Mouse (Mus musculus): ENCODE results near the gene Ptprd. TPM values are rescaled to one million over a fixed set of nuclear protein-coding genes. Genes with fewer than 3 reads are reported as not detected.

Ptprd gene
- total and polyA plus RNA-seq, 2 experiments from 2014 or later, result 5.6 to 23.3 TPM

GRCm38 (mm10) chr4:76409159-76409558 is 1802.6 kb downstream of the Ptprd start:
- Histone ChIP-seq H3K9me3 (replicated peaks; ENCODE audit: control insufficient read depth, low read length) (no peaks in the 10 kb centered on the region), H3K4me2 (ENCODE audit: low read depth, low read length) (no peak overlapping the region), H3K4me3 (ENCODE audit: low read depth, low read length) (no peak overlapping the region), H3K27ac (ENCODE audit: low read depth) (no peak overlapping the region), H3K27me3 (ENCODE audit: control insufficient read depth, insufficient read depth, low read length) (no peaks in the 10 kb centered on the region), H3K4me1 (ENCODE audit: control insufficient read depth, insufficient read depth) (no peaks in the 10 kb centered on the region), H3K9ac (replicated peaks; ENCODE audit: low read depth, low read length) (no peak overlapping the region), H3K36me3 (replicated peaks; ENCODE audit: control insufficient read depth, insufficient read depth, low read length) (no peaks in the 10 kb centered on the region)
- DNase-seq (ENCODE audit: low spot score) (no peak), ATAC-seq (ENCODE audit: insufficient read depth, low read depth) (no peak)
- 78% methylated on average over 3 of the region's 3 CpGs for WGBS
- TF ChIP-seq CTCF (IDR thresholded peaks at IDR 0.05; ENCODE audit: low read depth), result no peak
- TF ChIP-seq EP300 (IDR thresholded peaks at IDR 0.05; ENCODE audit: low read depth), result no peak

GRCm38 (mm10) chr4:76405862-76406454 is 1805.8 kb downstream of the Ptprd start:
- no peak overlapping the region for H3K27ac ChIP-seq (ENCODE audit: low read depth)
- WGBS, result 83% methylated on average over 5 of the region's 5 CpGs
- no peaks in the 10 kb centered on the region for H3K9me3 ChIP-seq (replicated peaks; ENCODE audit: control insufficient read depth, low read length)
- H3K27me3 ChIP-seq (ENCODE audit: control insufficient read depth, insufficient read depth, low read length), result no peaks in the 10 kb centered on the region
- no peak for TF ChIP-seq CTCF (IDR thresholded peaks at IDR 0.05; ENCODE audit: low read depth)
- TF ChIP-seq EP300 (IDR thresholded peaks at IDR 0.05; ENCODE audit: low read depth), result no peak
- no peaks in the 10 kb centered on the region for H3K36me3 ChIP-seq (replicated peaks; ENCODE audit: control insufficient read depth, insufficient read depth, low read length)
- H3K4me2 ChIP-seq (ENCODE audit: low read depth, low read length), result no peak overlapping the region
- no peaks in the 10 kb centered on the region for H3K4me1 ChIP-seq (ENCODE audit: control insufficient read depth, insufficient read depth)
- ATAC-seq (ENCODE audit: insufficient read depth, low read depth) (no peak), DNase-seq (ENCODE audit: low spot score) (no peak)
- no peak overlapping the region for H3K4me3 ChIP-seq (ENCODE audit: low read depth, low read length)
- H3K9ac ChIP-seq (replicated peaks; ENCODE audit: low read depth, low read length), result no peak overlapping the region

- ATAC-seq (ENCODE audit: insufficient read depth, low read depth) (no peak), DNase-seq (ENCODE audit: low spot score) (no peak)
- no peaks in the 10 kb centered on the region for H3K36me3 ChIP-seq (replicated peaks; ENCODE audit: control insufficient read depth, insufficient read depth, low read length)
- no peaks in the 10 kb centered on the region for H3K27me3 ChIP-seq (ENCODE audit: control insufficient read depth, insufficient read depth, low read length)
- H3K9me3 ChIP-seq (replicated peaks; ENCODE audit: control insufficient read depth, low read length), result no peaks in the 10 kb centered on the region
- no peaks in the 10 kb centered on the region for H3K4me1 ChIP-seq (ENCODE audit: control insufficient read depth, insufficient read depth)
- no peak overlapping the region for H3K4me2 ChIP-seq (ENCODE audit: low read depth, low read length)
- no peak for TF ChIP-seq CTCF (IDR thresholded peaks at IDR 0.05; ENCODE audit: low read depth)
- no peak for TF ChIP-seq EP300 (IDR thresholded peaks at IDR 0.05; ENCODE audit: low read depth)
- H3K27ac ChIP-seq (ENCODE audit: low read depth), result no peak overlapping the region
- H3K4me3 ChIP-seq (ENCODE audit: low read depth, low read length), result no peak overlapping the region
- H3K9ac ChIP-seq (replicated peaks; ENCODE audit: low read depth, low read length), result no peak overlapping the region
- WGBS, result 90% methylated on average over 5 of the region's 5 CpGs
These were observed 1808.5 kb downstream of the Ptprd start for GRCm38 (mm10) chr4:76403219-76403618.

- whole genome bisulfite sequencing, result 79% methylated on average over 5 of the region's 5 CpGs
- no peak for DNase-seq (ENCODE audit: low spot score)
These were observed 1823.9 kb downstream of the Ptprd start for GRCm38 (mm10) chr4:76387887-76388286.

GRCm38 (mm10) chr4:76386978-76387824 is 1824.6 kb downstream of the Ptprd start:
- Histone ChIP-seq H3K27me3 (ENCODE audit: control insufficient read depth, insufficient read depth, low read length) (no peaks in the 10 kb centered on the region), H3K9ac (replicated peaks; ENCODE audit: low read depth, low read length) (no peak overlapping the region), H3K4me3 (ENCODE audit: low read depth, low read length) (no peak overlapping the region), H3K4me1 (ENCODE audit: control insufficient read depth, insufficient read depth) (peaks cover 10% of the 10 kb centered on the region; the same call in 1 of the 2 replicates), H3K9me3 (replicated peaks; ENCODE audit: control insufficient read depth, low read length) (no peaks in the 10 kb centered on the region), H3K36me3 (replicated peaks; ENCODE audit: control insufficient read depth, insufficient read depth, low read length) (no peaks in the 10 kb centered on the region), H3K4me2 (ENCODE audit: low read depth, low read length) (no peak overlapping the region), H3K27ac (ENCODE audit: low read depth) (no peak overlapping the region)
- DNase-seq (ENCODE audit: low spot score), result no peak
- 68% methylated on average over 7 of the region's 7 CpGs for WGBS
- no peak for TF ChIP-seq CTCF (IDR thresholded peaks at IDR 0.05; ENCODE audit: low read depth)
- no peak for TF ChIP-seq EP300 (IDR thresholded peaks at IDR 0.05; ENCODE audit: low read depth)
- no peak for ATAC-seq (ENCODE audit: insufficient read depth, low read depth)

More at GRCm38 (mm10) chr4:76387887-76388286, 1823.9 kb downstream of the Ptprd start:
- Histone ChIP-seq H3K27me3 (ENCODE audit: control insufficient read depth, insufficient read depth, low read length) (no peaks in the 10 kb centered on the region), H3K4me1 (ENCODE audit: control insufficient read depth, insufficient read depth) (peaks cover 10% of the 10 kb centered on the region; the same call in 1 of the 2 replicates), H3K4me3 (ENCODE audit: low read depth, low read length) (no peak overlapping the region), H3K4me2 (ENCODE audit: low read depth, low read length) (no peak overlapping the region), H3K9me3 (replicated peaks; ENCODE audit: control insufficient read depth, low read length) (no peaks in the 10 kb centered on the region), H3K27ac (ENCODE audit: low read depth) (no peak overlapping the region), H3K9ac (replicated peaks; ENCODE audit: low read depth, low read length) (no peak overlapping the region), H3K36me3 (replicated peaks; ENCODE audit: control insufficient read depth, insufficient read depth, low read length) (no peaks in the 10 kb centered on the region)
- TF ChIP-seq CTCF (IDR thresholded peaks at IDR 0.05; ENCODE audit: low read depth) (no peak), EP300 (IDR thresholded peaks at IDR 0.05; ENCODE audit: low read depth) (no peak)
- no peak for ATAC-seq (ENCODE audit: insufficient read depth, low read depth)
